Mouse (Mus musculus): ENCODE measurements around the gene Nemp1.

DNA sequence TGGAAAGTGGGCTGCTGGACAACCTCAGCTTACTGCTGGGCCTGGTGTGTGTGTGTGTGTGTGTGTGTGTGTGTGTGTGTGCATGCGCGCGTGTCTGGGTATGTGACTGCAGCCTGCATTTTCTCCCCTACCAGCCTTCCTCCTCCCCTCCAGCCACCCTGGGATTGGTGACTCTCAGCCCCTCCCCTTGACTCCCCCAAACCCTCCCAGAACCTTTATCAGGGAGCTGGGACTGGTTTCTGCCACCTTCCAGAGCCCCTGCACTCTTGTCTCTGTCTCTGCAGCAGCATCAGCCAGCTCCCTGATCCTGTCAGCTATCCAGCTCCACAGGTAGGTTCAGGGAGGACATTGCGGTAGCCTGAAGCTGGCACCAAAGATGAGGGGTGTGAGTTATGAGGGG, 58.4 kb downstream of the Nemp1 start:
- TF ChIP-seq EP300 (IDR thresholded peaks at IDR 0.05; ENCODE audit: low read depth) (no peak), CTCF (IDR thresholded peaks at IDR 0.05; ENCODE audit: low read depth) (no peak)

All from liver, embryonic 14.5 days (tissue).